Mouse (Mus musculus) erythroblast, embryonic 14.5 days (primary cell): ENCODE measurements around the gene Abca13. TPM values are rescaled to one million over a fixed set of nuclear protein-coding genes. Genes with fewer than 3 reads are reported as not detected.

Experiments
- H3K27me3 ChIP-seq: 2 replicates; pipeline ENCODE4 v1.6.1; 2012; ENCODE audit warnings: inconsistent platforms; ENCODE audit not compliant: control insufficient read depth
- H3K36me3 ChIP-seq: 2 replicates; pipeline ENCODE4 v1.6.1; 2012; ENCODE audit warnings: mild to moderate bottlenecking, inconsistent platforms; ENCODE audit not compliant: control insufficient read depth
- H3K4me1 ChIP-seq: 2 replicates; pipeline ENCODE4 v1.6.1; 2012; ENCODE audit warnings: inconsistent platforms; ENCODE audit not compliant: control insufficient read depth
- H3K4me3 ChIP-seq: replicated peaks from 2 replicates; pipeline ENCODE3; 2012; ENCODE audit warnings: moderate library complexity, mild to moderate bottlenecking, inconsistent platforms
- H3K9me3 ChIP-seq: 2 replicates; pipeline ENCODE4 v1.6.1; 2012; ENCODE audit warnings: low read length, inconsistent platforms, mixed read lengths; ENCODE audit not compliant: control insufficient read depth
- GATA1 ChIP-seq: IDR thresholded peaks from 2 replicates; pipeline ENCODE4 v1.6.1; 2012; ENCODE audit warnings: low read length, inconsistent platforms, mixed read lengths
- TAL1 ChIP-seq: IDR thresholded peaks from 3 replicates; pipeline ENCODE4 v1.6.1; 2012; ENCODE audit warnings: low read length, inconsistent platforms, mixed read lengths
- polyA plus RNA-seq: library from polyadenylated mRNA; stranded (reverse); fragments of >175 nt; gene quantifications from 2 replicates; pipeline ENCODE4 v1.2.3, GENCODE M21; 2012

The Abca13 gene
- polyA plus RNA-seq, 1 experiment: not detected

GRCm38 (mm10) chr11:9616133-9616532, 424.4 kb downstream of the Abca13 start:
- Histone ChIP-seq H3K27me3 (no peaks in the 10 kb centered on the region), H3K4me3 (no peak overlapping the region), H3K36me3 (no peaks in the 10 kb centered on the region), H3K4me1 (no peaks in the 10 kb centered on the region), H3K9me3 (no peaks in the 10 kb centered on the region)
- TF ChIP-seq GATA1 (no peak), TAL1 (no peak)

GRCm38 (mm10) chr11:9616665-9617064, 424.9 kb downstream of the Abca13 start:
- H3K36me3 ChIP-seq: no peaks in the 10 kb centered on the region
- no peaks in the 10 kb centered on the region for H3K9me3 ChIP-seq
- H3K27me3 ChIP-seq: no peaks in the 10 kb centered on the region
- H3K4me1 ChIP-seq: no peaks in the 10 kb centered on the region
- no peak overlapping the region for H3K4me3 ChIP-seq
- no peak for TF ChIP-seq TAL1
- TF ChIP-seq GATA1: no peak

GRCm38 (mm10) chr11:9619986-9620385, 428.2 kb downstream of the Abca13 start:
- no peaks in the 10 kb centered on the region for H3K36me3 ChIP-seq
- no peaks in the 10 kb centered on the region for H3K27me3 ChIP-seq
- no peaks in the 10 kb centered on the region for H3K4me1 ChIP-seq
- TF ChIP-seq GATA1 (no peak), TAL1 (no peak)
- H3K4me3 ChIP-seq: no peak overlapping the region
- H3K9me3 ChIP-seq: no peaks in the 10 kb centered on the region

GRCm38 (mm10) chr11:9622888-9623287, 431.1 kb downstream of the Abca13 start:
- Histone ChIP-seq H3K9me3 (no peaks in the 10 kb centered on the region), H3K36me3 (no peaks in the 10 kb centered on the region), H3K4me1 (no peaks in the 10 kb centered on the region), H3K27me3 (no peaks in the 10 kb centered on the region), H3K4me3 (no peak overlapping the region)
- TF ChIP-seq GATA1: no peak
- no peak for TF ChIP-seq TAL1

- TF ChIP-seq TAL1 (no peak), GATA1 (no peak)
Measured at GRCm38 (mm10) chr11:9624753-9625152, 433.0 kb downstream of the Abca13 start.

GRCm38 (mm10) chr11:9625812-9626211, 434.1 kb downstream of the Abca13 start:
- no peak for TF ChIP-seq GATA1
- no peak for TF ChIP-seq TAL1
- Histone ChIP-seq H3K9me3 (no peaks in the 10 kb centered on the region; the same call in 1 of the 2 replicates), H3K27me3 (no peaks in the 10 kb centered on the region), H3K4me1 (no peaks in the 10 kb centered on the region), H3K36me3 (no peaks in the 10 kb centered on the region), H3K4me3 (no peak overlapping the region)

More at GRCm38 (mm10) chr11:9624753-9625152, 433.0 kb downstream of the Abca13 start:
- Histone ChIP-seq H3K4me3 (no peak overlapping the region), H3K4me1 (no peaks in the 10 kb centered on the region), H3K27me3 (no peaks in the 10 kb centered on the region), H3K9me3 (no peaks in the 10 kb centered on the region; the same call in 1 of the 2 replicates), H3K36me3 (no peaks in the 10 kb centered on the region)

GRCm38 (mm10) chr11:9647272-9647671, 455.5 kb downstream of the Abca13 start:
- Histone ChIP-seq H3K9me3 (no peaks in the 10 kb centered on the region), H3K4me3 (no peak overlapping the region), H3K27me3 (no peaks in the 10 kb centered on the region), H3K4me1 (no peaks in the 10 kb centered on the region), H3K36me3 (no peaks in the 10 kb centered on the region)
- TF ChIP-seq GATA1 (no peak), TAL1 (no peak)

- TF ChIP-seq GATA1 (no peak), TAL1 (no peak)
- Histone ChIP-seq H3K36me3 (no peaks in the 10 kb centered on the region), H3K4me3 (no peak overlapping the region), H3K27me3 (no peaks in the 10 kb centered on the region), H3K4me1 (no peaks in the 10 kb centered on the region), H3K9me3 (no peaks in the 10 kb centered on the region)
Measured at GRCm38 (mm10) chr11:9647991-9648390, 456.2 kb downstream of the Abca13 start.

- Histone ChIP-seq H3K4me3 (no peak overlapping the region), H3K36me3 (no peaks in the 10 kb centered on the region), H3K9me3 (no peaks in the 10 kb centered on the region), H3K4me1 (no peaks in the 10 kb centered on the region), H3K27me3 (no peaks in the 10 kb centered on the region)
- no peak for TF ChIP-seq GATA1
- TF ChIP-seq TAL1: no peak
Measured at GRCm38 (mm10) chr11:9666648-9667255, 475.0 kb downstream of the Abca13 start.

- Histone ChIP-seq H3K4me3 (no peak overlapping the region), H3K9me3 (no peaks in the 10 kb centered on the region), H3K4me1 (no peaks in the 10 kb centered on the region), H3K36me3 (no peaks in the 10 kb centered on the region), H3K27me3 (no peaks in the 10 kb centered on the region)
- no peak for TF ChIP-seq GATA1
- TF ChIP-seq TAL1: no peak
Measured at GRCm38 (mm10) chr11:9669430-9669829, 477.7 kb downstream of the Abca13 start.
